ENCODE assay signal across 15 mouse cellular contexts in the genomic region with DNA sequence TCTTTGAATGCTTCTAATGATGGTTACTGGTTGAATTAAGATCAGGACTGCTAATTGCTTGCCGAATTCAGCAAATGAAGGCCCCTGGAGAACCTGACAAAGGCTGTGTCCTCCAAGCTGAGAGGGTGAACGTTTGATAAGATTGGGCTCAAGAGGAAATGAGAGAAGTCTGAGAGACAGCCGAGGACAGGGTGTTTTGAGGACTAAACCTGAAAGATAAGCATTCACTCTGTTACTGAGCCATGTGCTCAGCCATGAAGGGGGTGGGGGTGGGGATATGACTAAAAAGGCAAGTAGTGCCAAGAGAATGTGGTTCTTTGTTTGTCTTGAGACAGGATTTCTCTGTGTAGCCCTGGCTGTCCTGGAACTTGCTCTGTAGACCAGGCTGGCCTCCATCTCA. TPM values are rescaled to one million over a fixed set of nuclear protein-coding genes. Genes with fewer than 3 reads are reported as not detected.
DNase-seq lines count a peak whose midpoint lies in the region; ATAC-seq and TF ChIP-seq lines count a peak whose summit lies in the region.
"Had no signal": no experiment of that assay in that cellular context is flagged by ENCODE, and none has a peak within 500 bp of the region (broad histone marks: within the 10 kb centered on the region; RNA-seq: fewer than 3 reads in every experiment).

No protein-coding gene starts in this region.

- no peak for TF ChIP-seq CTCF in intestine, postnatal 0 days (IDR thresholded peaks at IDR 0.05; ENCODE audit: low read depth)
- no peak for TF ChIP-seq CTCF in liver, embryonic 14.5 days (IDR thresholded peaks at IDR 0.05; ENCODE audit: low read depth)

- no peak for ATAC-seq in embryonic facial prominence, embryonic 13.5 days (ENCODE audit: insufficient number of reproducible peaks, insufficient read depth, low FRiP score, low TSS enrichment, low read depth)
- ATAC-seq in intestine, embryonic 15.5 days = no peak
- ATAC-seq in intestine, postnatal 0 days = no peak
- peak; percentile 59; the same call in 1 of the 2 replicates for ATAC-seq in liver, embryonic 14.5 days (ENCODE audit: insufficient read depth)

- H3K4me2 ChIP-seq in embryonic facial prominence, embryonic 13.5 days = peak overlapping the region; percentile 49; the same call in 1 of the 2 replicates
- H3K4me2 ChIP-seq in intestine, embryonic 15.5 days (replicated peaks) = peak overlapping the region; percentile 47; the same call in 1 of the 2 replicates
- no peak overlapping the region; the same call in 1 of the 2 replicates for H3K4me2 ChIP-seq in intestine, postnatal 0 days (replicated peaks; ENCODE audit: low read depth)
- peak overlapping the region; percentile 60 for H3K4me2 ChIP-seq in liver, embryonic 14.5 days (ENCODE audit: low read depth)

- H3K9ac ChIP-seq in embryonic facial prominence, embryonic 13.5 days = no peak overlapping the region
- no peak overlapping the region for H3K9ac ChIP-seq in intestine, embryonic 15.5 days
- H3K9ac ChIP-seq in intestine, postnatal 0 days (ENCODE audit: low read depth, low read length) = no peak overlapping the region
- no peak overlapping the region for H3K9ac ChIP-seq in liver, embryonic 14.5 days (replicated peaks)
- H3K9ac ChIP-seq: hindbrain, embryonic 14.5 days had no signal

- no peak for DNase-seq in embryonic facial prominence, embryonic 10.5 days (ENCODE audit: low spot score)
- peak; percentile 35 for DNase-seq in MN1 (ENCODE audit: low spot score)
- no peak for DNase-seq in liver, embryonic 14.5 days (ENCODE audit: low read depth in 3 of 3, low spot score in 3 of 3)
- DNase-seq in left cerebral cortex, adult 18-20 months (ENCODE audit: low spot score in 2 of 2) = no peak
- no peak for DNase-seq in cerebellum, adult 11 months

- H3K27me3 ChIP-seq in embryonic facial prominence, embryonic 13.5 days = no peaks in the 10 kb centered on the region
- H3K27me3 ChIP-seq in embryonic facial prominence, embryonic 10.5 days (replicated peaks; ENCODE audit: low read depth, poor library complexity, severe bottlenecking) = no peaks in the 10 kb centered on the region; the same call in 1 of the 2 replicates
- H3K27me3 ChIP-seq in intestine, embryonic 15.5 days (replicated peaks) = no peaks in the 10 kb centered on the region
- H3K27me3 ChIP-seq in intestine, postnatal 0 days (replicated peaks; ENCODE audit: control insufficient read depth, insufficient read depth, low read length) = no peaks in the 10 kb centered on the region
- H3K27me3 ChIP-seq in liver, embryonic 14.5 days (ENCODE audit: control insufficient read depth, insufficient read depth, low read length) = no peaks in the 10 kb centered on the region

- no peaks in the 10 kb centered on the region for H3K36me3 ChIP-seq in embryonic facial prominence, embryonic 13.5 days
- no peaks in the 10 kb centered on the region for H3K36me3 ChIP-seq in embryonic facial prominence, embryonic 10.5 days (replicated peaks)
- H3K36me3 ChIP-seq in intestine, embryonic 15.5 days = no peaks in the 10 kb centered on the region
- H3K36me3 ChIP-seq in intestine, postnatal 0 days (ENCODE audit: control insufficient read depth, insufficient read depth) = no peaks in the 10 kb centered on the region
- H3K36me3 ChIP-seq in liver, embryonic 14.5 days (replicated peaks; ENCODE audit: control insufficient read depth, insufficient read depth, low read depth) = no peaks in the 10 kb centered on the region
- H3K36me3 ChIP-seq: forebrain, embryonic 10.5 days had no signal

- no peaks in the 10 kb centered on the region for H3K9me3 ChIP-seq in embryonic facial prominence, embryonic 13.5 days
- no peaks in the 10 kb centered on the region for H3K9me3 ChIP-seq in embryonic facial prominence, embryonic 10.5 days
- H3K9me3 ChIP-seq in intestine, embryonic 15.5 days = no peaks in the 10 kb centered on the region
- H3K9me3 ChIP-seq in intestine, postnatal 0 days (ENCODE audit: control insufficient read depth) = no peaks in the 10 kb centered on the region
- H3K9me3 ChIP-seq in liver, embryonic 14.5 days (ENCODE audit: control insufficient read depth, low read length) = no peaks in the 10 kb centered on the region
- H3K9me3 ChIP-seq: forebrain, embryonic 10.5 days had no signal

- no peak overlapping the region for H3K4me3 ChIP-seq in embryonic facial prominence, embryonic 13.5 days
- no peak overlapping the region for H3K4me3 ChIP-seq in embryonic facial prominence, embryonic 10.5 days
- no peak overlapping the region for H3K4me3 ChIP-seq in intestine, embryonic 15.5 days (replicated peaks)
- H3K4me3 ChIP-seq in intestine, postnatal 0 days (ENCODE audit: low read depth, low read length) = no peak overlapping the region
- no peak overlapping the region for H3K4me3 ChIP-seq in liver, embryonic 14.5 days (ENCODE audit: insufficient read depth in 1 of 2, low read depth in 2 of 2, low read length in 2 of 2)

- TF ChIP-seq EP300 in liver, embryonic 14.5 days (IDR thresholded peaks at IDR 0.05; ENCODE audit: low read depth) = no peak

- H3K27ac ChIP-seq in embryonic facial prominence, embryonic 13.5 days = no peak overlapping the region
- H3K27ac ChIP-seq in embryonic facial prominence, embryonic 10.5 days (replicated peaks) = no peak overlapping the region
- H3K27ac ChIP-seq in intestine, embryonic 15.5 days = no peak overlapping the region
- H3K27ac ChIP-seq in intestine, postnatal 0 days (ENCODE audit: low read depth, low read length) = no peak overlapping the region
- H3K27ac ChIP-seq in liver, embryonic 14.5 days = no peak overlapping the region
- H3K27ac ChIP-seq: forebrain, embryonic 10.5 days; hindbrain, embryonic 14.5 days had no signal

- H3K4me1 ChIP-seq in embryonic facial prominence, embryonic 13.5 days = peaks cover 6% of the 10 kb centered on the region; the same call in 1 of the 2 replicates
- H3K4me1 ChIP-seq in embryonic facial prominence, embryonic 10.5 days = peaks cover 6% of the 10 kb centered on the region; the same call in 1 of the 2 replicates
- H3K4me1 ChIP-seq in intestine, embryonic 15.5 days (replicated peaks) = no peaks in the 10 kb centered on the region; the same call in 1 of the 2 replicates
- H3K4me1 ChIP-seq in intestine, postnatal 0 days (replicated peaks; ENCODE audit: control insufficient read depth, insufficient read depth, low read length) = no peaks in the 10 kb centered on the region
- peaks cover 0 to 19% of the 10 kb centered on the region in 2 experiments for H3K4me1 ChIP-seq in liver, embryonic 14.5 days (replicated peaks; ENCODE audit: control insufficient read depth in 2 of 2, insufficient read depth in 2 of 2, low read length in 1 of 2)

- 58% methylated on average over 3 of the region's 3 CpGs for WGBS in embryonic facial prominence, embryonic 13.5 days
- WGBS in embryonic facial prominence, embryonic 10.5 days = 70% methylated on average over 3 of the region's 3 CpGs
- 49% methylated on average over 3 of the region's 3 CpGs for WGBS in intestine, embryonic 15.5 days
- 39% methylated on average over 3 of the region's 3 CpGs for WGBS in intestine, postnatal 0 days
- 5% methylated on average over 3 of the region's 3 CpGs for WGBS in liver, embryonic 14.5 days (ENCODE audit: insufficient replicate concordance)

RNA-seq across cellular contexts. Expression of a gene that starts 12.3 kb away (rescaled TPM):
- 33.2 and 35.1 TPM in 2 replicates for polyA plus RNA-seq in embryonic facial prominence, embryonic 13.5 days (2015; fragmentation: Nextera tagmentation; extraction: Ambion mirVana)
- polyA plus RNA-seq in embryonic facial prominence, embryonic 10.5 days (2016; fragmentation: Nextera tagmentation; extraction: Ambion mirVana) = 46.7 and 47.0 TPM in 2 replicates
- polyA plus RNA-seq in intestine, embryonic 15.5 days (2015; fragmentation: Nextera tagmentation; extraction: Ambion mirVana) = 32.1 and 32.5 TPM in 2 replicates
- 21.3 and 25.9 TPM in 2 replicates for polyA plus RNA-seq in intestine, postnatal 0 days (2015; fragmentation: Nextera tagmentation; extraction: Ambion mirVana)
- 7.6 and 10.8 TPM in 2 replicates for polyA plus RNA-seq in liver, embryonic 14.5 days (2012; rRNA removed)
- polyA plus RNA-seq in liver, embryonic 14.5 days (2014; fragmentation: Nextera tagmentation; extraction: Ambion mirVana) = 11.9 and 14.9 TPM in 2 replicates
- 1 to 10 TPM; 5.4 to 6.6 TPM for total RNA-seq in left cerebral cortex, adult 18-20 months (2021)

RNA-seq across cellular contexts. Expression of a gene that starts 13.7 kb away (rescaled TPM):
- 0.76 and 3.4 TPM in 2 replicates for polyA plus RNA-seq in embryonic facial prominence, embryonic 13.5 days (2015; fragmentation: Nextera tagmentation; extraction: Ambion mirVana)
- polyA plus RNA-seq in embryonic facial prominence, embryonic 10.5 days (2016; fragmentation: Nextera tagmentation; extraction: Ambion mirVana) = 0.20 TPM in 1 of 2 replicates, not detected in the other
- polyA plus RNA-seq in intestine, embryonic 15.5 days (2015; fragmentation: Nextera tagmentation; extraction: Ambion mirVana) = 2.9 and 5.3 TPM in 2 replicates
- 1.3 TPM in 2 replicates for polyA plus RNA-seq in intestine, postnatal 0 days (2015; fragmentation: Nextera tagmentation; extraction: Ambion mirVana)
- 54.1 and 56.1 TPM in 2 replicates for polyA plus RNA-seq in liver, embryonic 14.5 days (2012; rRNA removed)
- 78.5 and 101 TPM in 2 replicates for polyA plus RNA-seq in liver, embryonic 14.5 days (2014; fragmentation: Nextera tagmentation; extraction: Ambion mirVana)
- total RNA-seq in left cerebral cortex, adult 18-20 months (2021) = under 1 TPM in 1 of 2 experiments, not detected in 1; 0.51 TPM
- total RNA-seq: adrenal gland, postnatal 25 days; gastrocnemius, adult 18-20 months; left cerebral cortex, adult 8-10 months; liver, adult 2 months had no signal
- polyA plus RNA-seq: forebrain, embryonic 10.5 days had no signal

RNA-seq across cellular contexts. Expression of a gene that starts 30.5 kb away (rescaled TPM):
- polyA plus RNA-seq in embryonic facial prominence, embryonic 13.5 days (2015; fragmentation: Nextera tagmentation; extraction: Ambion mirVana) = 64.9 and 70.9 TPM in 2 replicates
- polyA plus RNA-seq in embryonic facial prominence, embryonic 10.5 days (2016; fragmentation: Nextera tagmentation; extraction: Ambion mirVana) = 107 and 115 TPM in 2 replicates
- polyA plus RNA-seq in intestine, embryonic 15.5 days (2015; fragmentation: Nextera tagmentation; extraction: Ambion mirVana) = 88.4 and 96.6 TPM in 2 replicates
- polyA plus RNA-seq in intestine, postnatal 0 days (2015; fragmentation: Nextera tagmentation; extraction: Ambion mirVana) = 54.6 and 58.0 TPM in 2 replicates
- 34.0 and 34.3 TPM in 2 replicates for polyA plus RNA-seq in liver, embryonic 14.5 days (2012; rRNA removed)
- 53.6 and 54.6 TPM in 2 replicates for polyA plus RNA-seq in liver, embryonic 14.5 days (2014; fragmentation: Nextera tagmentation; extraction: Ambion mirVana)
- 10 to 100 TPM in 1 of 2 experiments, 1 to 10 TPM in 1; 7.3 to 10.1 TPM for total RNA-seq in left cerebral cortex, adult 18-20 months (2021)

RNA-seq across cellular contexts. Expression of a gene that starts 51.0 kb away (rescaled TPM):
- not detected in 2 replicates for polyA plus RNA-seq in embryonic facial prominence, embryonic 13.5 days (2015; fragmentation: Nextera tagmentation; extraction: Ambion mirVana)
- not detected in 2 replicates for polyA plus RNA-seq in embryonic facial prominence, embryonic 10.5 days (2016; fragmentation: Nextera tagmentation; extraction: Ambion mirVana)
- polyA plus RNA-seq in intestine, embryonic 15.5 days (2015; fragmentation: Nextera tagmentation; extraction: Ambion mirVana) = not detected in 2 replicates
- polyA plus RNA-seq in intestine, postnatal 0 days (2015; fragmentation: Nextera tagmentation; extraction: Ambion mirVana) = 3.0 and 3.3 TPM in 2 replicates
- not detected in 2 replicates for polyA plus RNA-seq in liver, embryonic 14.5 days (2012; rRNA removed)
- polyA plus RNA-seq in liver, embryonic 14.5 days (2014; fragmentation: Nextera tagmentation; extraction: Ambion mirVana) = not detected in 2 replicates
- 1 to 10 TPM; 2.3 to 4.3 TPM for total RNA-seq in left cerebral cortex, adult 18-20 months (2021)
- total RNA-seq: gastrocnemius, adult 18-20 months; liver, adult 2 months had no signal
- polyA plus RNA-seq: forebrain, embryonic 10.5 days; liver, adult 2 months; neural tube, embryonic 11.5 days had no signal
